Mouse (Mus musculus): ENCODE data around the gene Sox13.

DNA sequence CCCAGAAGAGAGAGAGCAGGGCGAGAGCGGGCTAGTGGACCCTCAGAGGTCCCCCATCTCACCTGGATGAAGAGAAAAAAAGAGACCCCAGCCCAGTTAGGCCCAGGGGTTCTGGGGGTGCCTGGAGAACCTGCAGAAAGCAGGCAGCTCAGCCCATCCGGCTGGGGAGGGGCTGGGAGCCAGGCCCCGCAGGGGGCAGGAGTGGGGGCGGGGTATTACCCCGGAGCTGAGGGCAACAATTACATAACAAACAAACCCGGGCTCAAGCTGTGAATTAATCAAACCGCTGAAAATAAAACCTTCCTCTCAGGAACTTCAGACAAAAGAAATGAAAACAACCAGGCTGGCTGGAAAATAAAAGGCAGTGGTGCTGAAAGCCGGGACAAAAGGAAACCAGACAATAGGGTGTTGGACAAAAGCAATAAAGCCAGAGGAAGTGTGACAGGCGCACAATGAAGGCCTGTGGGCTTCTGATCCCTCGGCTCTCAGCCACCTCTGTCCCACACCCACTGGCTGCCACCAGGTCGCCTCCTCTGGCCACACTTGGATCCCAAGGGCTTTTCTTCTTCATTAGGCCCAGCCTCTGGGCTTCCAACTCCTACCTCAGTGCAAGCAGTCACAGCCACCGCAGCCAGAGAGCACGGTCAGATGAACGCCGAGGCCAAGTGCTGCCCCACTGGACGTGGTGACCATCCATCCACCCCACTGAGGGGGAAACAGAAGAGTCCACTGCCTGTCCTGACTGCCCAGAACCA is 26.5 kb downstream of the Sox13 start:
- TF ChIP-seq GATA1 (IDR thresholded peaks at IDR 0.05; ENCODE audit: borderline replicate concordance, low read length) (no peak), POLR2AphosphoS5 (IDR thresholded peaks at IDR 0.05; ENCODE audit: insufficient replicate concordance, low read depth, low read length) (no peak), CTCF (IDR thresholded peaks at IDR 0.05; ENCODE audit: low read depth, low read length) (no peak), TAL1 (conservative IDR thresholded peaks at IDR 0.05; ENCODE audit: low read depth, low read length) (no peak)

All from G1E (cell line).